In genomic region chr16:90180975-90181374, GRCm38 (mm10) we compare ENCODE assay signal across 13 mouse cellular contexts.
"Had no signal": no experiment of that assay in that cellular context is flagged by ENCODE, and none has a peak within 500 bp of the region (broad histone marks: within the 10 kb centered on the region; RNA-seq: fewer than 3 reads in every experiment).

No protein-coding gene starts in this region.

- H3K36me3 ChIP-seq: liver, embryonic 13.5 days; neural tube, embryonic 12.5 days; neural tube, embryonic 15.5 days had no signal

- H3K27ac ChIP-seq: left cerebral cortex, adult 2 months; liver, embryonic 13.5 days; neural tube, embryonic 12.5 days; neural tube, embryonic 15.5 days had no signal

- H3K27me3 ChIP-seq: liver, embryonic 13.5 days; neural tube, embryonic 12.5 days; neural tube, embryonic 15.5 days had no signal

- H3K4me3 ChIP-seq: left cerebral cortex, adult 2 months; liver, embryonic 13.5 days; neural tube, embryonic 12.5 days; neural tube, embryonic 15.5 days had no signal

- H3K4me1 ChIP-seq: neural tube, embryonic 12.5 days had no signal

- DNase-seq: kidney, postnatal 10 days; kidney, postnatal 36 days; layer of hippocampus, postnatal 36 days; liver, embryonic 13.5 days; lung, adult 2 months; lung, postnatal 14 days; midbrain, embryonic 14.5 days; right cerebral cortex, adult 18-20 months; right cerebral cortex, postnatal 14 days; thymus, postnatal 25 days had no signal
